Mouse (Mus musculus) lung, postnatal 0 days (tissue): ENCODE measurements around the gene Rps6ka1.
"Not testable (repeated sequence)": the region's sequence is repeated elsewhere in the genome, so short reads cannot be mapped to it uniquely, and the experiment has no call there.

ENCODE experiments used
- CTCF ChIP-seq: IDR thresholded peaks from 2 replicates; pipeline ENCODE4 v1.5.1; 2016; ENCODE audit warnings: antibody characterized with exemption, mild to moderate bottlenecking
- EP300 ChIP-seq: IDR thresholded peaks from 2 replicates; pipeline ENCODE4 v1.6.1; 2016; ENCODE audit warnings: antibody characterized with exemption, mild to moderate bottlenecking, control low read depth

- not testable (repeated sequence) for TF ChIP-seq CTCF, EP300
Observed at GRCm38 (mm10) chr4:133841756-133842483, 45.7 kb downstream of the Rps6ka1 start.
